Mouse (Mus musculus) heart, adult 2 months (tissue): ENCODE results near the gene Rps6kb1. TPM values are rescaled to one million over a fixed set of nuclear protein-coding genes. Genes with fewer than 3 reads are reported as not detected.
"Not testable (repeated sequence)": the region's sequence is repeated elsewhere in the genome, so short reads cannot be mapped to it uniquely, and the experiment has no call there.

Experiments
- DNase-seq, 2 experiments: peaks; one replicate each; pipeline ENCODE4 v3.0.0; 2021
- H3K27ac ChIP-seq: fragments of 200-600 bp; 2 replicates; pipeline ENCODE4 v1.8.1; 2022
- H3K27me3 ChIP-seq: fragments of 200-500 bp; 2 replicates; pipeline ENCODE4 v1.6.1; 2012; ENCODE audit warnings: mild to moderate bottlenecking, low read length, inconsistent platforms, mixed read lengths; ENCODE audit not compliant: control insufficient read depth, insufficient read depth
- H3K36me3 ChIP-seq: fragments of 200-500 bp; 2 replicates; pipeline ENCODE4 v1.6.1; 2012; ENCODE audit warnings: low read length, inconsistent platforms; ENCODE audit not compliant: control insufficient read depth, insufficient read depth
- H3K4me1 ChIP-seq: fragments of 200-500 bp; 2 replicates; pipeline ENCODE4 v1.6.1; 2011; ENCODE audit warnings: low read length; ENCODE audit not compliant: control insufficient read depth, insufficient read depth
- H3K4me3 ChIP-seq: fragments of 200-600 bp; 2 replicates; pipeline ENCODE4 v1.8.1; 2022
- H3K79me2 ChIP-seq: fragments of 200-500 bp; replicated peaks from 2 replicates; pipeline ENCODE4 v1.6.1; 2012; ENCODE audit warnings: mild to moderate bottlenecking, inconsistent platforms, low read length, moderate library complexity, mixed read lengths; ENCODE audit not compliant: control insufficient read depth, insufficient read depth
- H3K9ac ChIP-seq: fragments of 200-500 bp; 2 replicates; pipeline ENCODE4 v1.6.1; 2012; ENCODE audit warnings: low read depth, mild to moderate bottlenecking, control low read depth, inconsistent platforms, low read length, mixed read lengths
- CTCF ChIP-seq: fragments of 200-600 bp; IDR thresholded peaks from 2 replicates; pipeline ENCODE4 v1.8.1; 2022; ENCODE audit warnings: antibody characterized with exemption, mild to moderate bottlenecking, moderate library complexity
- EP300 ChIP-seq: fragments of 200-500 bp; IDR thresholded peaks from 2 replicates; pipeline ENCODE4 v1.6.1; 2011; ENCODE audit warnings: low read depth, low read length, control low read depth; ENCODE audit not compliant: insufficient read depth
- POLR2A ChIP-seq: fragments of 200-500 bp; IDR thresholded peaks from 2 replicates; pipeline ENCODE4 v1.6.1; 2011; ENCODE audit warnings: mild to moderate bottlenecking, low read depth, low read length, control low read depth; ENCODE audit not compliant: insufficient read depth
- WGBS: fragments of 180-500 bp; shearing (Covaris S2); methylation state at CpG from one replicate; pipeline ENCODE4 v1.1.7; 2018; 5-methylcytosine and 5-hydroxymethylcytosine counted together
- intact Hi-C: fragments of 180-260 bp; cut with DNase I; formaldehyde crosslinking; loops from one replicate; pipeline ENCODE4 v1.15.1; 2025
- microRNA-seq, 2 experiments: library from miRNA; unstranded; fragments of <30 nt; microRNA quantifications; one replicate each; pipeline ENCODE4 v1.2.0; 2021
- polyA plus RNA-seq: library from polyadenylated mRNA; depleted of rRNA; stranded (reverse); fragments of >200 nt; gene quantifications from 2 replicates; pipeline ENCODE4 v1.2.3, GENCODE M21; 2012; rRNA removed
- total RNA-seq, 2 experiments: library from RNA; stranded (reverse); gene quantifications; 2 replicates each; pipeline ENCODE4 v1.2.3; 2021

Rps6kb1 gene
- total and polyA plus RNA-seq, 3 experiments: 6.4 to 22.4 (median 18.3) TPM

DNA sequence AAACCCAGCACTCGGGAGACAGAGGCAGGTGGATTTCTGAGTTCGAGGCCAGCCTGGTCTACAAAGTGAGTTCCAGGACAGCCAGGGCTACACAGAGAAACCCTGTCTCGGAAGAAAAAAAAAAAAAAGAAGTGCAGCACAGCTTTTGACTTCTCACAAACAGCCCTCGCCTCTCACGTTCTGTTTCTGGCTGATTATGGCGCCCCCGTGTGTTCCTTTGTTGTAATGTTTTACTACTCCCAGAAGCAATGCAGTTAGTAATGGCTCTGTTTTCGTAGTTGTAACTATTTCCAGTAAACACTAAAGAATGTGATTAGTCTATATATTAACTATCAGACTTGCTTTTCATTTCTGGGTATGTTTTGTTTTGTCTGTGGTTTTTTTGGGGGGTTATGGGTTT is 80.3 kb downstream of the Rps6kb1 start:
- not testable (repeated sequence) for H3K36me3 ChIP-seq

DNA sequence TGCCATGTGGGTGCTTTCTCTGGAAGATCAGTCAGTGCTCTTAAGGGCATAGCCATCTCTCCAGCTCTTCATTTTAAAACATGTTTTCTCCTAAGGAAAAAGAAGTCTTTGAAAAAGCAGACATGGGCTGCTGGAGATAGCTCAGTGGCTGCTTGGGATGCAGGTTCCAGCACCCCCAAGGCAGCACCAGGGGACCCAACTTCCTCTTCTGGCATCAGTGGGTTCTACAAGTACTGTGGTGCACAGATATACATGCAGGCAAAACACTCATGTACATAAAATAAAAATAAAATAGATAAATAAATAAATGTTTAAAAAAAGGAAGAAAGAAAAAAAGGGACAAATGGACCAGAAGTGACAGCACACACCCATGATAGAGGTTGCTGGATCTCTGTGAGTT is 82.0 kb downstream of the Rps6kb1 start:
- Histone ChIP-seq H3K9ac (no peak overlapping the region), H3K4me3 (no peak overlapping the region), H3K36me3 (no peaks in the 10 kb centered on the region), H3K79me2 (no peaks in the 10 kb centered on the region), H3K27ac (no peak overlapping the region), H3K27me3 (no peaks in the 10 kb centered on the region), H3K4me1 (no peaks in the 10 kb centered on the region)
- TF ChIP-seq POLR2A (no peak), CTCF (no peak), EP300 (no peak)
- intact Hi-C loops: no loop called here
- DNase-seq: no peak

More for the DNA sequence above, 80.3 kb downstream of the Rps6kb1 start:
- H3K79me2 ChIP-seq, H3K9ac ChIP-seq, H3K4me3 ChIP-seq, H3K27ac ChIP-seq, H3K4me1 ChIP-seq, intact Hi-C loops, H3K27me3 ChIP-seq: not testable (repeated sequence)
- WGBS: 15% methylated on average over 8 of the region's 8 CpGs
- peak; percentile 31 to 34 for DNase-seq
- peak; percentile 77 for TF ChIP-seq CTCF

DNA sequence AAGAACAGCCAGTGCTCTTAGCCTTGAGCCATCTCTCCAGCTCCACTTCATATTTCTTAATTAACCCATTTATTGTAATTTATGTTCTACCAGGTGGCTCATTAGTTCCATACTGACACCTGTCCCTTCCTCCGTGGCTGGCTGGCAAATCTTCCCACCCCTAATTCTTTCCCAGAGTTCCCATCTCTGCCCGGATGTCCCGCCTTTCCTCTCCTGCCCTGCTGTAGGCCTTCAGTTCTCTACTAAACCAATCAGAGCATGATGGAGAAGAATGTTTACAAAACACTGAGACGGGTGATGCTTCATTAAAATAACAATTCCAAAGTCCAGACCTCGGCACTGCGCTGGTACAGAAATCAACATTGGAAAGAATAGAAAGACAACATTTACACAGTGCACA is 85.7 kb downstream of the Rps6kb1 start:
- Histone ChIP-seq H3K4me3 (no peak overlapping the region), H3K4me1 (no peaks in the 10 kb centered on the region), H3K27ac (no peak overlapping the region), H3K36me3 (no peaks in the 10 kb centered on the region), H3K79me2 (no peaks in the 10 kb centered on the region), H3K27me3 (no peaks in the 10 kb centered on the region), H3K9ac (no peak overlapping the region)
- 92% methylated on average over 6 of the region's 6 CpGs for WGBS
- DNase-seq: no peak
- TF ChIP-seq EP300 (no peak), POLR2A (no peak), CTCF (no peak)
- intact Hi-C loops: no loop called here

DNA sequence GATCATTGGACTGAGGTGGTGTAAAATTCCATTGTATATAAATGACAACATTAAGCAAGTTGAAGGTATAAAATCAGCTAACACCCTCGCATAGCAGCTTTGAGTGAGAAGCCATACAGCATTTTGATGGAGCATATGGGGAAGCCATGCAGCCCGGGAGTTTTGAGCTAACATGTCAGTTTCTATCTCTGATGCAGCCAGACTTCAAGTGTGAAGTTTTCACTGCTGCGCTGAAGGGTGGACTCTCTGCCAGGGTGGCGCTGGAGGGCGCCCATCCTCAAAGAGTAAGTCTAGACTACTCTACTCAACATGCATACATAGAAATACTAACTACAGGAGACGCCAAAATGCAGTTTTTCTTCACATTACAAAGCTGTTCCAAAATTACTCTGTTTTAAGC is 87.1 kb downstream of the Rps6kb1 start:
- Histone ChIP-seq H3K4me3 (no peak overlapping the region), H3K36me3 (no peaks in the 10 kb centered on the region), H3K27me3 (no peaks in the 10 kb centered on the region), H3K4me1 (no peaks in the 10 kb centered on the region), H3K79me2 (no peaks in the 10 kb centered on the region), H3K9ac (no peak overlapping the region), H3K27ac (no peak overlapping the region)
- TF ChIP-seq EP300 (no peak), CTCF (no peak), POLR2A (no peak)
- intact Hi-C loops: no loop called here
- 75% methylated on average over 6 of the region's 6 CpGs for WGBS
- no peak for DNase-seq

DNA sequence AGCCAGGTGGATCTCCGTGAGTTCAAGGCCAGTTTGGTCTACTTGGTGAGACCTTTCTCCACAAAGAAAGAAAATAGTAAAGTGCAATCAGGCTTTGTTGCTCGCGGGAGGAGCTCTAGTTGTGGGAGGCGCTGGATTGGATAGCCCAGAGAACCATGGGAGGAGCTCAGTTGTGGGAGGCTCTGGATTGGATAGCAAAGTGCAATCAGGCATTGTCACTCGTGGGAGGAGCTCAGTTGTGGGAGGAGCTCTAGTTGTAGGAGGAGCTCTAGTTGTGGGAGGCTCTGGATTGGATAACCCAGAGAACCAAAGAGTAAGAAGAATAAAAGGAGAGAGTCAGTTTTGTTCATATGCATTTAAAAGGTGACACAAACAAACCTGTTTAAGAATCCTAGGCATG is 90.6 kb downstream of the Rps6kb1 start:
- Histone ChIP-seq H3K27ac (no peak overlapping the region), H3K4me3 (no peak overlapping the region), H3K79me2 (no peaks in the 10 kb centered on the region), H3K9ac (no peak overlapping the region), H3K27me3 (no peaks in the 10 kb centered on the region), H3K36me3 (no peaks in the 10 kb centered on the region), H3K4me1 (no peaks in the 10 kb centered on the region)
- no peak for DNase-seq
- WGBS: 81% methylated on average over 5 of the region's 5 CpGs
- TF ChIP-seq EP300 (no peak), CTCF (no peak), POLR2A (no peak)
- intact Hi-C loops: no loop called here

Small RNAs within 50 kb of the gene (microRNA-seq; reads per million reads assigned to microRNA genes)
- gene Mir21a: 6,351 to 13,626 reads per million in 2 experiments

Other genes with a start within 250 kb of the Rps6kb1 start
- gene Med13, start 187.2 kb downstream of the Rps6kb1 start, total RNA-seq: 10 to 100 TPM; 32.2 to 36.6 TPM
- gene Med13, start 187.2 kb downstream of the Rps6kb1 start, polyA plus RNA-seq: 15.9 and 27.6 TPM in 2 replicates
- 10 to 100 TPM; 26.2 to 35.0 TPM for gene Rnft1, start 60.1 kb downstream of the Rps6kb1 start, total RNA-seq
- gene Rnft1, start 60.1 kb downstream of the Rps6kb1 start, polyA plus RNA-seq: 6.8 and 14.3 TPM in 2 replicates
- 1 to 10 TPM; 5.7 to 6.2 TPM for gene Tubd1, start 186 bp upstream of the Rps6kb1 start, total RNA-seq
- gene Tubd1, start 186 bp upstream of the Rps6kb1 start, polyA plus RNA-seq: 4.7 and 8.3 TPM in 2 replicates
- 10 to 100 TPM; 58.2 to 66.9 TPM for gene Vmp1, start 139.0 kb upstream of the Rps6kb1 start, total RNA-seq
- 34.0 and 59.2 TPM in 2 replicates for gene Vmp1, start 139.0 kb upstream of the Rps6kb1 start, polyA plus RNA-seq
- 1 to 10 TPM; 5.9 to 6.4 TPM for gene Ptrh2, start 139.2 kb upstream of the Rps6kb1 start, total RNA-seq
- gene Ptrh2, start 139.2 kb upstream of the Rps6kb1 start, polyA plus RNA-seq: 3.7 and 5.2 TPM in 2 replicates
- 100 to 1,000 TPM; 143 to 147 TPM for gene Cltc, start 212.8 kb upstream of the Rps6kb1 start, total RNA-seq
- gene Cltc, start 212.8 kb upstream of the Rps6kb1 start, polyA plus RNA-seq: 63.2 and 101 TPM in 2 replicates